Mouse (Mus musculus): Measurements from ENCODE around the gene Hnrnpul2.

Hnrnpul2 gene

DNA sequence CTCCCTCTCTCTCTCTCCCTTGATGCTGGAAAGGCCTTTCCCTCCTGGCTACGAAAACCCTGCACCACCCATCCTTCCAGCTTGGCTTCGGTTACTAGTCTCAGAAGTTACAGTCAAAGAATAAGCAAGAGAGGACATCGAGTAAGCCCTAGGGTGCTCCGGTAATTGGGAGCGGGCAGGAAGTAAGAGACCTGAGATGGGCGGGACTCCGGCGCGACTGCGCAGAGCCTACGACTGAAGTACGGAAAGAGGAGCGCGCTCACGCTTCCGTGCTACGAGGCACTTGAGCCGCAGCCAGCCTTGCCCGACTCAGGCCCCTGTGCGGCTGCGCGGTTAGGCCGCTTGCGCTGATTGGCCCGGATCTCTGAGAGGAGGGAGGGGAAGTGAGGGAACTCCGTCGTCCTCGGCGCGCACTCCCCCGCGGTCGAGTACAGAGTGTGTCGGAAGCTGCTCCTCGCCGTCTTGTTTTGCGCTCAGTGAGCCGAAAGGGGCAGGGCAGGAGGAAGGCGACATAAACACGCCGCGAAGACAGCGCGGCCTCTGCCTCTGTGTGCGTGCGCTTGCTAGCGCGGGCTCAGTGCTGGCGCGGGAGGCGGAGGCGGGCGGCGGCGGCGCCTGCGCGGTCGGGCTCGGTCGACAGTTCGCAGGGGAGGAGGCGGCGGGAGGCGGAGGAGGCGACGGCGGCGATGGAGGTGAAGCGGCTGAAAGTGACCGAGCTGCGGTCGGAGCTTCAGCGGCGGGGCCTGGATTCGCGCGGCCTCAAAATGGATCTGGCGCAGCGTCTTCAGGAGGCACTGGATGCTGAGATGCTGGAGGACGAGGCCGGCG, at the start of gene Hnrnpul2:
TSS of gene Hnrnpul2 (plus strand) at position 415 of the 828 bp plus-strand sequence.
- peak; percentile 99 for DNase-seq

DNA sequence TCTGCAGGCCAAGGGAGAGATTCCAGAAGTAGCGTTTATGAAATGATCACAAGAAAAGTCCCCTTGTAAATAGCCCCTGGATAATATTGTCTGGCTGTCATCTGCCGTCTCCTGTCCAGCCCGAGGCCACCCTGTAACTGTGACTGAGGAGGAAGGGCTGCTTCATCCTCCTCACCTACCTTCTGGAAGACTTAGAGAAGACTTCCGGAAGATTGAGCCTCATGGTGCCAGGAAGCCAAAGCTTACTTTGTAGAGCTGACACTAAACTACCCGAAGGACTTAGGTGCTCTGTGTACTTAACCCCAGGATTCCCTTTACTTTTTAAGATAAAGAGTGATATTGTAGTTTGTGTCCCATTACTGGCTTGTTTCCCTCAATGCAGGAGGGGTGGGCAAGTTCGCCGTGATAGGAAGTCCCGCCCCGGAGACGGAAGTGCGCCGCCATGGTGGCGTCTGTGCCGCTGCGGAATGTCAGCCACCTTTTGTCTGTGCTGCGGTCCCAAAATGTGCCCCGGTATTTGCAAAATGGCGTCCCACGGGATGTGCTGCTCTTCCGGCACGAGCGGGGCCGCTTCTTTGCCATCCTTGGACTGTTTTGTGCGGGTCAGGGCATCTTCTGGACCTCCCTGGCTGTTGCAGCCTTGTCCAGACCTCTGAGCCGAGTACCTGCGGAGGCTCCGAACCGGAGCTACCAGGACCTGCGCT, 49.1 kb upstream of the Hnrnpul2 start, which contains the start of gene Tmem223:
TSS of gene Tmem223 (plus strand) at position 430 of the 704 bp plus-strand sequence.
- DNase-seq, result peak; percentile 81

DNA sequence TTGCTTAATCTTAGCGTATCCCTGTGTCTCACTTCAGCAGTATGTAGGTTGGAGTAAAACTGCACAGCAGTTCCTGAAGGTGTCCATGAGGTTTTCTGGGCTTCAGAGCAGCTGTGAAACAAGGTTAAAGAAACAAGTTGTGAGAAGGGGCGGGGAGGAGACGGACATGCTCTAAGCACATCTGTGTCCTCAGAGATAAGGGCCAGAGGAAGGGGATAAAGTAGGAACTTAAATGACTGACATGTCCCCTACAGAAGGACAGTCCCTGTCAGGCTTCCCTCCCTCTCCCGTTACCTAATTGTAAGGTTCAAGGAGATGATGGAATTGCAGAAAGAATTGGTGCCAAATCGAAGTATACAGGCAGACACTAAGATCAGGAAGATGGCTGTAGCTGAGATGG, 46.8 kb upstream of the Hnrnpul2 start:
- DNase-seq, result no peak

DNA sequence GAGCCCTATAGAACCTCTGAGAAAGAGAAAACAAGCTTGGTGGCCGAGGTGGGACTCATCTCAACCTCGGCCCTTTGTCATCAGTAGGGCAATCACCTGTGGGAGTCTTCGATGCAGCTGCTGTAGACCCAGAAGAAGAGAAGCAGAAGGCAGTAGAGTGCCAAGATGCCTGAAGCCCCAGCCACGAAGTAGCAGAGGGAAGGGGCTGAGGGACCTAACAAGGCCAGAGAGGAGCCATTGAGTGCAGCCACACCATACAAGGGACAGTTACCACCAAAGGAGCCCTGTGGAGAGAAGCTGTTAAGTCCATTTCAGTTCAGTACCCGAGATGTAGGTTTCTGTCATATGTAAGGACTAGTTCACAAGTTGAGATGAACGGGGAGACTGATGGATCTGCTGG, 46.4 kb upstream of the Hnrnpul2 start:
- DNase-seq, result peak; percentile 38

DNA sequence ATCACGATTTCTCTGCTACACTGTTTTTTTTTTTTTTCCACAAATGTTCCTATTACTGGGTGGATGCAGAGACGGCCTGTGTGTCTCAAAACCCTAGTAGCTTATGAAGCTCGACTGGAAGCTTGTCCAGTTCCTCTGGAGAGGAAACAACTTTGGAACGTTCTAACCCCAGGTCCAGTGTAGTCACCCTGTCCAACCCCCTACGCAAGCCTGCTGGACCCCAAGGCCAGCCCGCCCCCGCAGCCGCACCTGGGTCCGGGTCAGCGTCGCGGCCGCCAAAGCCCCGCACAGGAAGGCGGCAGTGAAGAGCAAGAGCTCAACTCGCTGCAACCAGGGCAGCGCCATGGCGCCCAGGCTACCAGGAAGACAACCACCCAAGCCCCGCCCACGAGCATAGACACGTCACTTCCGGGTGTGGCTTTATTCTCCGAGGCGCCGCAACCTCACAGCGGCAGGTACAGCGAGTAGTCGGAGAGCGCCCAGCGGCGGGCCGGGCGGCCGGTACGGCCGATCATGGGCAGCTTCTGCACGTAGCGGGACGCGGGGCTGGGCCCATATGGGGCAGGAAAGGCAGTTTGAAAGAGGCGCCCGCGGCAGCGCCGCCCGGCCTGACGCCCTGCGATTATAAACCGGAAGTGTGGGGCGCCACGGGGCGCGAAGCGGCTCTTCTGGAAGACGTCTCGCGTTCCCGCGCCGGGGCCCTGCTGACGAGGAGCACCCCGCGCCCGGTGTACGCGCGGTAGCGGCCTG, 45.5 kb upstream of the Hnrnpul2 start, which contains the start of gene Tmem179b:
TSS of gene Tmem179b (minus strand) at position 382 of the 750 bp plus-strand sequence.
- peak; percentile 96 for DNase-seq

DNA sequence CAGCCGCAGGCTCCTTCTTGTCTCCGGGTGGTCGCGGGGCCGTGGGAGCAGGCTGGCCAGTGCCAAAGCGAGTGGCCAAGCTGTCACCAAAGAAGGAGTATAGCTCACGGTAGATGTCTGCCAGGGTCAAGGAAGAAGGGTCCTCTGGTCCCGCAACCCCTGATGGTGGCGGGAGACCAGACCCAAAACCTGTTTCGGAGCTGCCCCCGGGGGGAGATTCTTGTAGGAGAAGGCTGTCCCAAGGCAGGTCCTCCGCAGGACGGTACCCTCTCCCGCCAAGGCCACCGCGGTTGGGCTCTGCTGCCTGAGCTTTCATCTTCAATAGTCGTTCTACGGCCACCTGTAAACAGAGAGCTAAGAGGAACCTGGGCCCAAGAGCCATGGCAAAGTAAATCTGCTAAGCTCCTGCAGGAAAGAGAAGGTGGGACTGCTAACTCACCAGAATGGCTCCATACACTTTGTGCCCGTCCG, 44.8 kb upstream of the Hnrnpul2 start:
- no peak for DNase-seq

DNA sequence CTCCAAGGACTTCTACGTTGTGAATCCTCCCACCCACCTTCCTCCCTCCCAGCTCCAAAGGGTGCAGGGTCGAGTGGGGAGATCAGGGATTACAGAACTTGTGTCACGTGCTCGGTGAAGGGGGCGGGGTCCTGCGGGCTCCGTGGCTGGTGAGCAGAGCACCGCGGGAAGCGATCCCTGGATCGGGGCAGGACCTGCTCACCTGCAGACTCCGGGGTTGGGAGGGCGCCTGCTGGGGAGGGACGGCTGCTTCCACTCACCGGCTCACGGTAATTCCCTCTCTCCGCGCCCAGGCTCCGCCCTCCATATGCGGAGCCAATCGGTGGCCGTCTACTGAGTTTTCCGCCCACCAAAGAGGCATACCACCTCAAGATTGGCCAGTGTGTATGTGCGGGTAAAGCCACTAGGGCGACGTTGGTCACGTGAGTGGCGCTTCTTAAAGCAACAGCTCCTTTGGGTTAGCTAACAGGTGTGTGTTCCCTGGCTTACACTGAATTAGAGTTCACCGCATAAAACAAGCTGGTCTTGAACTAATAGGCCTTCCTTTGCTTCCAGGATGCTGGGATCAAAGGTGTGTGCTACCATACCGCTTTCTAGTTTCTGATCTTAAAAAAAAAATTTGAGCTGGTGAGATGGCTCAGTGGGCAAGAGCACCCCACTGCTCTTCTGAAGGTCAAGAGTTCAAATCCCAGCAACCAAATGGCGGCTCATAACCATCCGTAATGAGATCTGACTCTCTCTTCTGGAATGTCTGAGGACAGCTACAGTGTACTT, 33.6 kb upstream of the Hnrnpul2 start, which contains the start of gene Taf6l:
TSS of gene Taf6l (minus strand) at position 410 of the 774 bp plus-strand sequence.
- peak; percentile 95 for DNase-seq

DNA sequence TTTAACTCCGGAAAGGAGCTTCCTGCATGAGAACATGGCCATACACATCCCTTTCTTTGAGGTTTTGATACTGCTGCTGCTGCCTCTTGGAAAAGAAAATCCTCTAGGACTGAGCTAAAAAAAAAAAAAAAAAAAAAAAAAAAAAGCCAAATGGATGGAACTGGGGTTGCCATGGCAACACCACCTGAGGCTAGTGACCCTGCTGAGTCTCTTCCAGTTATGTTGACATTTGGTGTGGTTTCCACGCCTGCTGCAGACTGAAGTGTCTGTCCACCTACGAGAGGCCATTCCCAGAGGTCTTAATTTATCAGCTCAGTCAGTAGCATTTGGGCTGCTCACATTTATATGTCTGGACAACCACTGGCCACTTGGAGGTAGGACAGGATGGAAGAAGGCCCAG, 31.3 kb upstream of the Hnrnpul2 start:
- no peak for DNase-seq

DNA sequence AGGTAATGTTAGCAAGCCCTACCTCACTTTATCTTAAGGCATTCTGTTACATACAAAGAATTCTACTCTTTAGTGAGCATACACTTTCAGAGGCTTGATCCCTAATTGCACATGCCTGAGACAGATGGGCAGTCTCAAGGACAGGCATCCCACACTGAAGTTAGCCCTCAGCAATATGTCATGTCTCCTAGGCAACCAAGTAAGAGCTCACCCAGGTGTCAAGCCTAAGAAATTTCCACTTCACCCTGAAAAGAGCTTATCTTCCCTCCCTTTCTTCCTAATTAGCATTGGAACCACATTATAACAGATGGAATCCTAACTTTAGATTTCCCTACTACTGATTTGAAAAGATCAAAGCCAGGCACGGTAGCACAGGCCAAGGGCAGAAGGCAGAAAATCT, 30.6 kb upstream of the Hnrnpul2 start:
- DNase-seq, result no peak

DNA sequence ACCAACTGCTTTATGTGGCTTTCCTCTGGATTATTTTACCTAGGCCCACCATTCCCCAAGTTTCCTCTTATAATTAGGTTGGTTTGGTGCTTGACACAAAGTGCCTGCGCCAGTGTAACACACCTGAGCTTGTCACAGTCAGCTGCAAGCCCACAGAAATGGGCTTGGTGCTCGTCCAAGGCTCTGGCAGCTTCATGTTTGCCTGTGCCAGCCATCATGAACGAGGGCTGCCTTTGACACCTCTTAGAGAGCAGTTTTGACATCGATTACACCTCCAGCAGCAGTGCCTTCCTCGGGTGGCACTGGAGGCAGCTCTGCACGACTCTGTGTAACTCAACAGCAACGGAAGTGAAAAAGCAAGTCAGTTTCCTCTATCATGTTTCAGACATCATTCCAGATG, 29.6 kb upstream of the Hnrnpul2 start:
- DNase-seq, result no peak

DNA sequence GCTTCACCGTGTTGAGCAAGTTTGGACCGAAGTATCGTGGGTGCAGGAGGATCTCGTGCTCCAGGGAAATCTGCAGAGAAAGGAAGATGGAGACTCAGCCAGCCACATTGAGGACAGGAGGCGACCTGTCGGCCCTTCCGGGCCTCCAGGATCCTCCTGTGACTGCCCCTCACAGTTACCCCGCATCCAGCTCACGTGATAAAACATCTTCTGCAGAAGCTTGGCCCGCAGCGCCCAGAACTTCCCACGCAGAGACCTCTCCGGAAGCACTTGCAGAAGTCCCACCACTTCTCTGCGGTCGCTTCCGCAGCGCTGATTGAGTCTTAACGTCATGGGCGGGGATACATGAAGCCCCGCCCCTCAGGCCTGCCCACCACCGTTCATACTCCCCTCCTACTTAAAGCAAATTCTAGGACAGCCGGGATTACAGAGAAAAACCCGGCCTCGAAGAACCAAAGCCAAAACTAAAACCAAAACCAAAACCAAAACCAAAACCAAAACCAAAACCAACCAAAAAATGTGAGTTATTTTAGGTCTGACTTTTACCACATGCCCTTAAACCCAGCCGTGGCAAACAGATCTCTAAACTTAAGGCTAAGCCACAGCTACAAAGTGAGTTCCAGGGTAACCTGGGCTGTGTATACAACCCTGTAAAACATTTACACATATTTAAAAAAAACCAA, 21.4 kb upstream of the Hnrnpul2 start, which contains the start of gene Polr2g:
TSS of gene Polr2g (minus strand) at position 314 of the 683 bp plus-strand sequence.
- DNase-seq, result peak; percentile 92

DNA sequence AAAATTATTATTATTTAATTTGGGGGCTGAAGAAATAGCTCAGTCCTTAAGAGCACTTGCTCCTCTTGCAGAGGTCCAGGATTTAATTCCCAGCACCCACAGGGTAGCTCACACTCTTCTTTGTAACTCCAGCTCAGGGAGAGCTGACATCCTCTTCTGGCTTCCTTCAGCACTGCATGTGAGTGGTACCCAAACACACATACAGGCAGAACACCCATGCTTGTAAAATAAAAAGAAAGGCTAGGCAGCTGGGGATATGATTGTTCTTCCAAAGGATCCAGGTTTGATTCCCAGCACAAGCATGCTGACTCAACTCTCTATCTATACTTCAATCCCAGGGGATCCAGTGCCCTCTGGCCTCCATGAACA, 20.9 kb upstream of the Hnrnpul2 start:
- no peak for DNase-seq

DNA sequence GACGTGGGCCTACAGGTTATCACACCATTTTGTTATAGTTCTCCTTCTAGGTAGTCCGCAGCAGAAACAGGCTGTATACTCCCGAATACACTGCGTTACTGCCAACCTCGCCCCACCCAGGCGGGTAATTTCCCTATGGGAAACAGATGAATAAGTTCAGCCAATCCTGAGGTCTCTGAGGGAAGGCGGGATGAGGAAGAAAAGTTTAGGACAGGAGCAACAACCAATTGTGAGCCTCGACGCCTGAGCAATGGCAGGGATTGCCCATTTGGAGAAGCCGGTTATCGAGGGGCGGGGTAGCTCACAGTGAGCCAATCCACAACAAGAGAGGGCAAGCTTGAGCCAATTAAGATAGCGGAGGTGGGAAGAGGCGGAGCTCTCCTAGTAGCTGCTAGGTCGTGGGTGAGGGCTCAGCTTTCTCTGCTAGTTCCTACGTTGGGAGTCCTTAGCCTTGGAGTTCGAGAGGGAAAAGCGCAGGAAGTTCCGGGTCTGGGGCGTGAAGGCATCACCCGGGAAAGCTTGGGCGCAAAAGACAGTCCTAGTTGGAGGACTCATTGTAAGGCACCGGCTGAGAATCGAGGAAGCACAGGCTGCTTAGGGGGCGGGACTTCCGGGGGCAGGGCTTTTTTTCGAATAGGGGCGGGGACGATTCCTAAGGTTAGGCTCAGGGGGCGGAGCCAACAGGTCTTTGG, 17.5 kb upstream of the Hnrnpul2 start, which contains the start of gene Zbtb3:
TSS of gene Zbtb3 (plus strand) at position 426 of the 692 bp plus-strand sequence.
- DNase-seq, result peak; percentile 98

DNA sequence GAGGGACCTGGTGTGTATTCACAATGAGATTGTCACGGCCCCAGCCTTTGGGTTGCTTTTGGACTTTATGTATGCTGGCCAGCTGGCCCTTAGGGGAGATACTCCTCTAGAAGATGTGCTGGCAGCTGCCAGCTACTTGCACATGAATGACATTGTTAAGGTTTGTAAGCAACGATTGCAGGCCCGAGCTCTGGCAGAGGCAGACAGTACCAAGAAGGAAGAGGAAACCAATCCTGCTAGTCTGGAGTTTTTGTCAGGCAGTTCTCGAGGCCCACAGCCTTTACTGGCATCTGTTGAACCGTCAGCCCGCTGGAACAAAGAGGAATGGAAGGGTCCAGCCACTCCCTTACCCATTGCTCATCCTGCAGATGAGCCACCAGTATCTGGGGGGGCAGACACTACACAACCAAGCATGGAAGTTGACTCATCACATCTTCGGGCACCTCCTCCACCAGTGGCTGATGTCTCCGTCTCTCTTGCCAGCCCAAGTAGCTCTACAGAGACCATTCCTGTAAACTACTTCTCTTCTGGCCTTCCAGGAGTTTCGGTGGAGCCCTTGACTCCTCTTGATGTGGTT, 16.5 kb upstream of the Hnrnpul2 start:
- DNase-seq, result no peak

DNA sequence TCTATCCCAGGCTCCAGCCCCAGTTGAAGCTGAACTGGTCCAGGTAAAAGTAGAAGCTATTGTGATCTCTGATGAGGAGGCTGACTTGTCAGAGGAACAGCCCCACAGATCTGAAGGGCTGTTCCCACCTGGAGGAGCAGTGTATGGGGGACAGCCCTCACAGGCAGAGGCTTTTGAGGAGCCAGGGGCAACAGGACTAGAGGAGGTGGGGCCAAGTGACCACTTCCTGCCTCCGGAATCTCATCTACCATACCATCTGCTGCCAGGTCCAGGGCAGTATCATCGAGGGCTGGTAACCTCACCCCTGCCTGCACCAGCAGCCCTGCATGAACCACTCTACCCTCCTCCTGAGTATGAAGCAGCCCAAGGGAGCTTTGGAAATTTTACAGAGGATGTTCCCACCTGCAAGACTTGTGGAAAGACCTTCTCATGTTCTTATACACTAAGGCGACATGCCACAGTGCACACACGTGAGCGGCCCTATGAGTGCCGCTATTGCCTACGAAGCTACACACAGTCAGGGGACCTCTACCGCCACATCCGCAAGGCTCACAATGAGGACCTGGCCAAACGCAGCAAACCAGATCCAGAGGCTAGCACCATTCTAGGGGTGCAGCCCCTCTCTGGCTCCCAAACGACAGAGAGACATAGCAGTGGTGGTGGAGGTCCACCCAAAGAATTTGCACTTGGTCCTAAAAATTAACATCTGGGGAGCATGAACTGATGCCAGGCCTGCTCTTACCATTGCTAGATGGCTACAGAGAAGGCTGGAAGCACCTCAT, 15.7 kb upstream of the Hnrnpul2 start:
- no peak for DNase-seq

DNA sequence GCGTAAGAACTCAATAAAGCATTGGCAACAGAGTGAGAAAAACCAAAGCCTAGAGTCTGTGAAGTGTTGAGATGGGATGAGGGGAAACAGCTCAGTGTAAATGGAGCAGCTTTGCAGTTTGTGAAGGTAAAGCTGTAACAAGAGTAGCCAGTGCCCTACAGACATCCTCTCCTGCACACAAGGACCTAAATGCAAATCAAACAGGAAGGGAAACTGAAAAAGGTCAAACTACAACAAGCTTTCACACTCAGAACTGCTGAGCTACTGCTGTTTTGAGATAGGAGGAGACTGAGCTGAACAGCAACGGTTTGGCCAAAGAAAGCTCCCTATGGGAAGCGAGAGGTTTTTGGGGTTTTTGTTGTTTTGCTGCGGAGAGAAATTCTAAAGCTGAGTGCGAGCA, 13.0 kb upstream of the Hnrnpul2 start:
- no peak for DNase-seq

DNA sequence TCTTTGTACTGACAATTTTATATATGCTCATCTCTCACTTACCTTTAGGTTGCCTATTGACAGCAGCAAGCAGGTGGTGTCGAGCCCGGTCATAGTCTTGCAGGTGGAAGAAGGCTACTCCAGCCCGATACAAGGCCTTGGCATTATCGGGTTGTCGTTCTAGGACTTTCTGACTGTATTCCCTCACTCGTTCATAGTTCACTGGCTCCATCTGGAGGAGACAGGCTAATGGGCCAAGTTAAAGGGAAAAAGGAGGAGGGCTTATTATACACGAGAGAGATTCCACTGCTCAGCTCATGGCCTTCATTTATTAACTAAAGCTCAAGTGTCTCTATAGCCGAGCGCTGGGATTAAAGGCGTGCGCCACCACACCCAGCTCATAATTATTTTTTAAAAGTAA, 4.0 kb upstream of the Hnrnpul2 start:
- no peak for DNase-seq

DNA sequence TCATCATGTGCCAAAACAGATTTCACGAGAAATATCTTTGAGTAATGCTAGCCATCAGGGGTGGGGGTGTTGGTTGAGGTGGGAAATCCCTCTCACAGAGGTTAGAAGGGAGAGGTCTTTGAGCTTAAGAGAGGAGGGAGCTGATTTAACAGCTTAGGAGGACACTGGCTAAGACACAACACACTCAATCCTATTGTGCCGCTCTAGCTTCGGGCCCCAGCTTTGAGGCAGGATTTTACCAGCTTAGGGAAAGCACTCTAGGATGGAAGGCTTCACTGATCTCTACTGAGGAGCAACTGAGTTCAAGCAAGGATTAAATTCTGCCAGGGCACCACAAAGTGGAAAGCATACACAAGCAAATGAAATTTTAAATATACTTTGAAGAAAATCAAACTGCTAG, 2.8 kb upstream of the Hnrnpul2 start:
- no peak for DNase-seq

DNA sequence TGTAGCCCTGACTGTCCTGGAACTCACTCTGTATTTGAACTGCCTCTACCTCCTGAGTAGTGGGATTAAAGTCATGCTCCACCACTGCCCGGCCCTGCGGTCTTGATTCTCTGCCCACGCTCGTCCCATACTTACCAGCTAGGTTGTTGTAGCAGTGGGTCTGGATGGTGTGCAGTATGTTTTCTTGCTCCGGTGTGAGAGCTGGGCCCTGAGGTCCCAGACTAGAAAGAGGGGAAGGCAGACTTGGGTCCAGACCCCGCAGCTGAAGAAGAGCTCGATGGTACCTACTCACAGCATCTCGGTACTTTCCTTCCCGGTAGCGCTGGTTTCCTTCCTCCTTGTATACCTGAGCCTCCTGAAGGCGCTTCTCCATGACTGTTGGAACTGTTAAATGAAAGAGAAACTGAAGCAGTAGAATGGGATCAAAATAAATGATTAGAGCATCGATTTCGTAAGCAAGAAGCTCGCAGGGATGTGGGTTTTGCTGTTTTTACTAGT, 1.5 kb upstream of the Hnrnpul2 start:
- DNase-seq, result peak; percentile 49

Measured in cerebellum, adult 9-11 months (tissue).